Mouse (Mus musculus) midbrain, embryonic 11.5 days (tissue): ENCODE results near the gene Cdc42bpa. TPM values are rescaled to one million over a fixed set of nuclear protein-coding genes. Genes with fewer than 3 reads are reported as not detected.

Experiments used
- ATAC-seq: fragments of 200-750 bp; cut with Nextera tagmentation; 2 replicates; pipeline ENCODE4 v1.8.0; 2017; ENCODE audit warnings: moderate TSS enrichment, moderate library complexity; ENCODE audit not compliant: low FRiP score
- DNase-seq: peaks from one replicate; pipeline ENCODE4 v3.0.0; 2015; ENCODE audit warnings: low spot score; ENCODE audit errors: missing footprints
- H3K27ac ChIP-seq: fragments of 300-500 bp; sonication (generic); 2 replicates; pipeline ENCODE4 v1.5.1; 2014; ENCODE audit warnings: low read depth, low read length
- H3K27me3 ChIP-seq: fragments of 300-500 bp; sonication (generic); 2 replicates; pipeline ENCODE4 v1.6.1; 2014; ENCODE audit warnings: mild to moderate bottlenecking, low read length, moderate library complexity, mixed read lengths; ENCODE audit not compliant: control insufficient read depth, insufficient read depth
- H3K36me3 ChIP-seq: fragments of 300-500 bp; sonication (generic); 2 replicates; pipeline ENCODE4 v1.6.1; 2014; ENCODE audit warnings: mild to moderate bottlenecking, low read length, moderate library complexity, mixed read lengths; ENCODE audit not compliant: control insufficient read depth, insufficient read depth
- H3K4me1 ChIP-seq: fragments of 300-500 bp; sonication (generic); 2 replicates; pipeline ENCODE4 v1.6.1; 2014; ENCODE audit warnings: low read length; ENCODE audit not compliant: control insufficient read depth, insufficient read depth
- H3K4me2 ChIP-seq: fragments of 300-500 bp; sonication (generic); 2 replicates; pipeline ENCODE4 v1.6.1; 2014; ENCODE audit warnings: mild to moderate bottlenecking, moderate library complexity
- H3K4me3 ChIP-seq: fragments of 300-500 bp; sonication (generic); 2 replicates; pipeline ENCODE4 v1.5.1; 2014; ENCODE audit warnings: low read depth, low read length
- H3K9ac ChIP-seq: fragments of 300-500 bp; sonication (generic); 2 replicates; pipeline ENCODE4 v1.6.1; 2014; ENCODE audit warnings: low read length
- H3K9me3 ChIP-seq: fragments of 300-500 bp; sonication (generic); 2 replicates; pipeline ENCODE4 v1.6.1; 2016; ENCODE audit warnings: low read length; ENCODE audit not compliant: control insufficient read depth
- WGBS: fragments of 180-500 bp; shearing (Covaris S2); extraction: QIAGEN DNeasy Blood & Tissue Kit; methylation state at CpG from one replicate; pipeline ENCODE4 v1.1.7; 2014; 5-methylcytosine and 5-hydroxymethylcytosine counted together
- polyA plus RNA-seq: library from polyadenylated mRNA; unstranded; fragments of >200 nt; fragmentation: Nextera tagmentation; extraction: Ambion mirVana; gene quantifications from 2 replicates; pipeline ENCODE4 v1.2.1, GENCODE M21; 2014

Cdc42bpa gene
- polyA plus RNA-seq, 1 experiment from 2014 or later: 12.7 TPM

- Histone ChIP-seq H3K4me3 (no peak overlapping the region), H3K36me3 (no peaks in the 10 kb centered on the region), H3K4me1 (no peaks in the 10 kb centered on the region), H3K27me3 (no peaks in the 10 kb centered on the region), H3K9me3 (no peaks in the 10 kb centered on the region), H3K27ac (no peak overlapping the region), H3K4me2 (no peak overlapping the region), H3K9ac (no peak overlapping the region)
- 87% methylated on average over 3 of the region's 3 CpGs for WGBS
- DNase-seq: no peak
- ATAC-seq: no peak
Measured at GRCm38 (mm10) chr1:179953251-179953650, 7.0 kb upstream of the Cdc42bpa start.

GRCm38 (mm10) chr1:179957431-179957830 lies 2.8 kb upstream of the Cdc42bpa start:
- ATAC-seq: no peak
- WGBS: 65% methylated on average over 3 of the region's 3 CpGs
- no peak overlapping the region for H3K4me3 ChIP-seq
- H3K36me3 ChIP-seq: no peaks in the 10 kb centered on the region
- H3K9ac ChIP-seq: no peak overlapping the region
- no peak for DNase-seq
- no peak overlapping the region for H3K4me2 ChIP-seq
- H3K27ac ChIP-seq: no peak overlapping the region
- H3K9me3 ChIP-seq: no peaks in the 10 kb centered on the region
- no peaks in the 10 kb centered on the region for H3K27me3 ChIP-seq
- peaks cover 12% of the 10 kb centered on the region; the same call in 1 of the 2 replicates for H3K4me1 ChIP-seq

DNA sequence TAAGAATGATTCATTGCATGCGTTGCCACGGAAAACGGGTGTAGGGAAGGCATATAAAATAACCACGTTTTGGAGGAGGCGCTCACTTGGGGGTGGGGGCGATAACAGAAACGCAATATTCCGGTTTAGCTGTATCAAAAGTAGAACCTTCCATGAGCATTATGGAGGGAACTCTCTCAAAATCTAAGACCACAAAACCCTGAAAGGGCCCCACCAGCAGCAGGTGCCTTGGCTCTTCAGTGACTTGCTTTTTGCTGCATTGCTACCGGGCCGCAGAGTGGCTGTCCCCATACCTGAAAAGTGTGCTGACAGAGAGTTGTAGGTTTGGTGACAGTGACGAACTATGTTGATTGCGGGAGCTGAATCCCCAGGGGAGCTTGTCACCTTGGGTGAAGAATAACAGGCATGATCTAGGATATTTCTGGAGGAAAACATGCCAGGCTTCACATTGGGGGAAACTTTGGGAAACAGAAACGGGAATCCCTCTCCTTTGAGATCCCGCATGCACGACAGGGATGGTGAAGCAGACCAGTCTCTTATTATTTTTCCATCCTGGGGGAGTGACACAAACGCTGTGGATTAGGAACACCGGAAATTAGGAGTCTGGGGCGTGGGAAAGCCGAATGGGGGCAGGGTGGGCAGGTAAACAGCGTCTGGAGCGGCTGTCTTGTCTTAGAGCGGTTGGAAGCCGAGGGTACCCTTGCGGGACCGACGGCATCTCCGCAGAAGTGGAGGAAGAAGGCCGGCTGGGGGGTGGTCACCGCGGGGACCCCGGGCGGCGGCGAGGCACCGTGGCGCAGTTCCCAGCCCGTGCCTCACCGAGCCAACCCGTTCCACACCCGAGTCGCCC lies 1.2 kb upstream of the Cdc42bpa start:
- no peaks in the 10 kb centered on the region for H3K27me3 ChIP-seq
- H3K27ac ChIP-seq: peak overlapping the region; percentile 87
- ATAC-seq: no peak; the same call in none of the 2 replicates
- no peaks in the 10 kb centered on the region for H3K36me3 ChIP-seq
- H3K4me3 ChIP-seq: peak overlapping the region; percentile 90
- DNase-seq: peak; percentile 95
- no peaks in the 10 kb centered on the region for H3K9me3 ChIP-seq
- peak overlapping the region; percentile 96 for H3K9ac ChIP-seq
- peaks cover 12% of the 10 kb centered on the region; the same call in 1 of the 2 replicates for H3K4me1 ChIP-seq
- 5% methylated on average over 41 of the region's 41 CpGs for WGBS
- H3K4me2 ChIP-seq: peak overlapping the region; percentile 81

DNA sequence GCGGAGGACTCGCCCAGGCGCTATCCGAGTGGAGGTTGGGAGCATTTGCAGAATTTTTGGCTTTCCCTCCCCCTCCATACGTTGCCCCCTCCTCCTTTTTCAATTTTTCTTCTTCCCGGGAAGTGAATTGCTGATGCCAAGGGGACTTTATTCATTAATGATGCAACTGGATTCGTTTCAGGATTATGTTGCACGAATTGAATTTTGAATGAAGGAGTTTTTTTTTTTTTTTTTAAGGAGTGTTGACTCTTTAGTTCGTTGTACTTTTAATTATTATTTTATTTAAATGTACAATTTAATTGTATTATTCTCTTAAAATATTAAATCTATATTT lies 238 bp downstream of the Cdc42bpa start:
- H3K4me1 ChIP-seq: peaks cover 12% of the 10 kb centered on the region; the same call in 1 of the 2 replicates
- DNase-seq (no peak), ATAC-seq (no peak)
- peak overlapping the region; percentile 87 for H3K27ac ChIP-seq
- H3K4me2 ChIP-seq: peak overlapping the region; percentile 81
- H3K27me3 ChIP-seq: no peaks in the 10 kb centered on the region
- no peaks in the 10 kb centered on the region for H3K9me3 ChIP-seq
- no peaks in the 10 kb centered on the region for H3K36me3 ChIP-seq
- peak overlapping the region; percentile 96 for H3K9ac ChIP-seq
- 0% methylated on average over 9 of the region's 9 CpGs for WGBS
- peak overlapping the region; percentile 90 for H3K4me3 ChIP-seq

GRCm38 (mm10) chr1:179960882-179961698 lies 818 bp downstream of the Cdc42bpa start:
- 3% methylated on average over 16 of the region's 16 CpGs for WGBS
- Histone ChIP-seq H3K27me3 (no peaks in the 10 kb centered on the region), H3K36me3 (no peaks in the 10 kb centered on the region), H3K27ac (no peak overlapping the region), H3K4me3 (peak overlapping the region; percentile 90), H3K4me2 (peak overlapping the region; percentile 81), H3K9me3 (no peaks in the 10 kb centered on the region), H3K4me1 (peaks cover 12% of the 10 kb centered on the region; the same call in 1 of the 2 replicates), H3K9ac (peak overlapping the region; percentile 54)
- ATAC-seq (no peak), DNase-seq (peak; percentile 91)

DNA sequence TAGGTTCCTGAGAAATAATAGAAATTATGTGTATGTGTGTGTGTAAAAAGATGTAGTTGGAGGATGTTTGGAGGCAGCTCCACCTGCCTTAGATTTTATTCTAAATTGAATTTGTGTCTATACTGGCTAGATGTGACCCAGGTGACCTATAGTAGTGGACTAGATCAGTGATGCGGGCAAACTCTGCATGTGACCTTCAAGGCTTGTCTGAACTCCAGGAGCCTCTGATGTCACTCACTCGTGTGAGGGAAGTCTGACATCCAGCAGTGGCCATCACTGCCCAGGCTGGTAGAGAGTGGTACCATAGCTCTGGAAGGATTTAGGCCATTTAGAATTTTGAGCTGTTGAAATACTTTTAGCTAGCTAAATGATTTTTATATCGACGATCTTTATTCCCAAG lies 1.5 kb downstream of the Cdc42bpa start:
- H3K36me3 ChIP-seq: no peaks in the 10 kb centered on the region
- H3K4me1 ChIP-seq: peaks cover 12% of the 10 kb centered on the region; the same call in 1 of the 2 replicates
- peak overlapping the region; percentile 81 for H3K4me2 ChIP-seq
- DNase-seq (no peak), ATAC-seq (no peak)
- 39% methylated on average over 4 of the region's 4 CpGs for WGBS
- H3K27me3 ChIP-seq: no peaks in the 10 kb centered on the region
- no peaks in the 10 kb centered on the region for H3K9me3 ChIP-seq
- peak overlapping the region; percentile 54 for H3K9ac ChIP-seq
- H3K27ac ChIP-seq: no peak overlapping the region
- H3K4me3 ChIP-seq: peak overlapping the region; percentile 90

DNA sequence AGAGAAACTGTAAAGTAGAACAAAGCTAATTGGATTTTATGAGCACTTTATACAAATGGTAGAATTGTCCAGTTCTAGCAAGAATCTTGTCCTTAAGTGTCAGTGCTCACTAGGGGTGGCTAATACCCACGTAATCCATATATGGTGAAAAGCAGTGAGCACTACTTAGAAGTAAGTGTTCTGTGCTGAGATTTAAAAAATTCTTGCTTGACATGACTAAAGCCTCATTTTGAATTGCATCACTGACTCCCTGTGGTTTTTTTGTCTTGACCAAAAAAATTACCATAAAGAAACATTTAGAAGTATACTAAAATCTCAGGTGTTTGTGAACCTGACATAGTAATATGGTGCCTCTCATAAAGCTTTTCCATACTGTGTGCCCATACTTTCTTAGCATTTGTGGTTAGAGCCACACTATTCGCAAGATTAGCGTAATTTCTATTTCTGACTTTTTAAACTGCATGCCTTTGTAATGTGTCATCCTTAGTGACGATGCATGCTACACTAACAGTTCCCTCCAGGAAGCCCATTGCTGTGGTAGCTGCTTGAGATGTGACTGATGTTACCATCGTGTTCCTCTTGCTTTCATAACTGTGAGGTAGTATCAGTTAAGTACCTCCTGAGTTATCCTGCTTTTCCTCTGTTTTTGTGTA lies 9.6 kb downstream of the Cdc42bpa start:
- H3K4me3 ChIP-seq: no peak overlapping the region
- WGBS: 86% methylated on average over 5 of the region's 5 CpGs
- ATAC-seq (no peak), DNase-seq (no peak)
- no peak overlapping the region for H3K9ac ChIP-seq
- H3K4me2 ChIP-seq: no peak overlapping the region
- H3K4me1 ChIP-seq: peaks cover 6% of the 10 kb centered on the region
- H3K36me3 ChIP-seq: no peaks in the 10 kb centered on the region
- H3K27ac ChIP-seq: no peak overlapping the region
- no peaks in the 10 kb centered on the region for H3K27me3 ChIP-seq
- no peaks in the 10 kb centered on the region for H3K9me3 ChIP-seq

- 83% methylated on average over 6 of the region's 6 CpGs for WGBS
- no peak overlapping the region for H3K4me2 ChIP-seq
- no peaks in the 10 kb centered on the region for H3K36me3 ChIP-seq
- no peak overlapping the region for H3K9ac ChIP-seq
- no peak for DNase-seq
- no peaks in the 10 kb centered on the region for H3K27me3 ChIP-seq
- no peak overlapping the region for H3K4me3 ChIP-seq
- no peak overlapping the region for H3K27ac ChIP-seq
- ATAC-seq: no peak
- peaks cover 6% of the 10 kb centered on the region for H3K4me1 ChIP-seq
- no peaks in the 10 kb centered on the region for H3K9me3 ChIP-seq
Measured at GRCm38 (mm10) chr1:179975021-179975420, 14.7 kb downstream of the Cdc42bpa start.
